Mouse (Mus musculus) CD4-positive, CD25-positive, alpha-beta regulatory T cell, adult 2 months (primary cell): ENCODE measurements around the gene Anapc16.
A peak's percentile ranks its signal among the peaks of the same experiment; 100 is the strongest.
"Not testable (repeated sequence)": the region's sequence is repeated elsewhere in the genome, so short reads cannot be mapped to it uniquely, and the experiment has no call there.

Experiments used
- DNase-seq: peaks from one replicate; pipeline ENCODE4 v3.0.0-alpha.2; 2012; ENCODE audit warnings: low read depth, low spot score

Anapc16 gene

DNA sequence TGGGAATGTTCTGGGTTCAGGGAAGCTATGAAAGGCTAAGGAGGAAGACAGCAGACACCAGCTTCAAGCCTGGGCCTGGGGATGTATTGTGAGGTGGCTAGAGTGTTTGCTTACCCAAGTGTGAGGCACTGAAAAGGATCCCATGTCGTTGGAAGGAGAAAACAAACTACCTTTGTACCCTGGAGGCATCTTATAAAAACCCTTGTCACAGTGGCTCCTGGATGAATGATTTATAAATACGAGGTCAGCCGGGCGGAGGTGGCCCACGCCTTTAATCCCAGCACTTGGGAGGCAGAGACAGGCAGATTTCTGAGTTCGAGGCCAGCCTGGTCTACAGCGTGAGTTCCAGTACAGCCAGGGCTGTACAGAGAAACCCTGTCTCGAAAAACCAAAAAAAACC lies 1.3 kb downstream of the Anapc16 start:
- not testable (repeated sequence) for DNase-seq

- no peak for DNase-seq
These were observed 3.9 kb downstream of the Anapc16 start for GRCm38 (mm10) chr10:59999057-59999456.

DNA sequence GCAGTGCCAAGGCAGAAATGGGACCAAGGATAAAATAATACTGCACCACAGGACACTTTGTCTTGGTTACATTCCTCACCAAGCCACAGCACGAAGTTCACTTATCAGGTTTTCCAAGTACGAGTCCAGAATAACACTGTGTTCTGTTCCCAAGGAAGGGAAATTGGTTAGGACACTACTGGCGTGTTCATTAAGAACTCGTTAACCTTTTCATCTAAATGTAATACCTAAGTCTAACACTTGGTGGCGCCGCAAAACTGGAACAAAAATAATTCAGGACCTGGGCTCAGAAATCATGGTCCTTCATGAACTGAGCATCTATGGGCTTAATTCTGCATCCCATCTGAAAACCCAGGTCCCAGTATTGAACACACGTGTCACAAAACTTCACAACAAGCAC lies 5.3 kb downstream of the Anapc16 start:
- DNase-seq, result peak; percentile 83

- DNase-seq, result no peak
These were observed 7.0 kb downstream of the Anapc16 start for GRCm38 (mm10) chr10:59995889-59996288.

DNA sequence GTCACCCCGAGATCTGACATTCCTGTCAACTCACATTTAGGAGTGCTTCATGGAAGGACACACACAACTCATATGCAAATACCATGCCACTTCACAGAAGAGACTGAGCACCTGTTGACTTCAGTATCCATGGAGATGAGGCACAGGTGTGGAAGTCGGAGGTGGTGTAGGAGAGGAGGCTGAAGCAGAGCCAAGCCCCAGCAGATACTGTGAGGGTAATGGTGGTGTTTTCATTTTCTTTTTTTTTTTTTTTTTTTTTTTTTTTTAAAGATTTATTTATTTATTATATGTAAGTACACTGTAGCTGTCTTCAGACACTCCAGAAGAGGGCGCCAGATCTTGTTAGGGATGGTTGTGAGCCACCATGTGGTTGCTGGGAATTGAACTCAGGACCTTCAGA lies 9.1 kb downstream of the Anapc16 start:
- DNase-seq, result not testable (repeated sequence)

DNA sequence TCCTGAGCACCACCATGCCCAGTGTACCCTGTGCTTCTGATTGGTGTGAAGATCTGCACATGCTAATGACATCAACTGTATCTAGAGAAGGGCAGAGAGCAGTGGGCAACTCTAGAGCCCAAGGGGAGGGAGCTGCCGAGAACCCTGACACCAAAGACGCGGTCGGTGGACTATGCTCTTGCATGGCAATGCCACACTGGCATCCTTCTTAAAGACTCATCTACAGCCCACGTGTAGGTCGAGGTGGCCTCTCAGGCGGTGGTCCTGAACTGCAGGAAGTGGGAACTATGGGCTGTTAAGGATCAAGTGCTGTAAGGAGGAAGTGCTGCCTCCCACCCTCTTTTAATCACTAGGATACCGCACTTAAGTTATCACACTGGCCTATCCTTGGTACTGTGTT lies 10.9 kb downstream of the Anapc16 start:
- DNase-seq, result no peak

DNA sequence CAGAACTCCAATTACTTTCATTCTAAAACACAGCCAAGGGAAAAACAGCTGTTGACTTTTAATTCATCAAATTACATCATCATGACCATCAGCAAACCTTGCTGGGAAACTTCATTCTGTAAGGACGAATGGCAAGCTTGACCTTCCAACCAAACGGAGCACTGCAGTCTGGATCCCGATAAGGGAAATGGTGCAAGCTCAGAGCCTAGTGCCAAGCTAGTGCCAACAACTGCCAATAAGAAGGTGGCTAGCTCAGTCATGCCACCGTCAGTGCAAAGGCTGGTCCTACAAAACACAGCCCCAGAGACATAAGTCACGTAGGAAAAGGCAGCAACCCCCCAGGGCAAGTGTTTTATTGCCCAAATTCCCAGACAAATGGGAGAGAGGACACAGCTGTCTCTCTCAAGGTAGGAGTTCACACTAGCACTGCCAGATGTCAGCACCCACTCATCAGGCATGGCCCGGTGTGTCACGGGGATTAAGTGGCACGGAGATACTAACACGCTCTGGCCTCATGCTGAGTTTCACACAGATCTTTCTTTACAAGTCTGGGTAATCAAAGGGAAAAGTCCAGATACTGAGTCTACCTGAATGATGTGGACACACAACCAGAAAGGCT lies 11.6 kb downstream of the Anapc16 start:
- no peak for DNase-seq

GRCm38 (mm10) chr10:59990393-59990792 lies 12.5 kb downstream of the Anapc16 start:
- DNase-seq, result no peak

GRCm38 (mm10) chr10:59988036-59988435 lies 14.9 kb downstream of the Anapc16 start:
- no peak for DNase-seq

- DNase-seq, result no peak
These were observed 20.5 kb downstream of the Anapc16 start for GRCm38 (mm10) chr10:59982379-59982873.

- DNase-seq, result no peak
These were observed 21.1 kb downstream of the Anapc16 start for GRCm38 (mm10) chr10:59981792-59982191.

DNA sequence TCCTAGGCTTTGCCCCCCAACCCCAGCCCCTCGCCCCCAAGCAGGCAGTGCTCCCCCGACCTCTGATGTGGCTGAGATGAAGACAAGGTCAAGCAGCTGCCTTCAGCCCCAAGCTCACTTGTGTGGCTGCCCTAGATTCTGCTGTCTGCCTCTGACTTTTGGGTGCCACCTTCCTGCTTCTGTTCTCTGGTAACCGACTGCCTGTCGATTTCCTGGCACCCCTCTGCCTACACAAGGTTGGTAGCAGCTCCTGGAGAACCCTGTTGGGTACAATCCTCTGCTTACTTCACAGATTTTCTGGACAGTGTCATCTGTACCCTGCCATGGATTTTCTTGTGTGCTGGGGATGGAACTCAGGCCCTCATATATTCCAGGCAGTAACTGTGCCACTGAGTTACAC lies 21.6 kb downstream of the Anapc16 start:
- DNase-seq, result peak; percentile 54

DNA sequence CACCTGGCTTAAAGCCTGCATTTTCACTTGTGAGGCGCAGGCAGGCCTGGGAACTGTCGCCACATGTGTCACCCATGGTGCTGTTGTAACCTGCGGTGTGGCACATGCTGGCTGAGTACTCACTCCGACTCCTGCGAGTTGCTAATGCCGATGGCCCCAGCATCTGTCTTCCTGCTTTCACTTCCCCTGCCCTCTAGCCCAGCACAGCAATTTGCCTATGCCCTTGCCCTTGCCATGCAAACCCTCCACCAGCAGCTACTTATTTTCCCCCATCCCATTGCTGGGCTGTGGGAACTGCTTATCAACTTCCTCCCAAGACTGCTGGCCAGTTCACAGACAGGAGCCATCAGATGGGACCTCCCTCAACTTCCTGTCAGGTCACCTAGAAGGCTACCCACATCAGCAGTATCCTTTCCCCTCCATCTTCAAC lies 22.1 kb downstream of the Anapc16 start:
- DNase-seq, result peak; percentile 59

DNA sequence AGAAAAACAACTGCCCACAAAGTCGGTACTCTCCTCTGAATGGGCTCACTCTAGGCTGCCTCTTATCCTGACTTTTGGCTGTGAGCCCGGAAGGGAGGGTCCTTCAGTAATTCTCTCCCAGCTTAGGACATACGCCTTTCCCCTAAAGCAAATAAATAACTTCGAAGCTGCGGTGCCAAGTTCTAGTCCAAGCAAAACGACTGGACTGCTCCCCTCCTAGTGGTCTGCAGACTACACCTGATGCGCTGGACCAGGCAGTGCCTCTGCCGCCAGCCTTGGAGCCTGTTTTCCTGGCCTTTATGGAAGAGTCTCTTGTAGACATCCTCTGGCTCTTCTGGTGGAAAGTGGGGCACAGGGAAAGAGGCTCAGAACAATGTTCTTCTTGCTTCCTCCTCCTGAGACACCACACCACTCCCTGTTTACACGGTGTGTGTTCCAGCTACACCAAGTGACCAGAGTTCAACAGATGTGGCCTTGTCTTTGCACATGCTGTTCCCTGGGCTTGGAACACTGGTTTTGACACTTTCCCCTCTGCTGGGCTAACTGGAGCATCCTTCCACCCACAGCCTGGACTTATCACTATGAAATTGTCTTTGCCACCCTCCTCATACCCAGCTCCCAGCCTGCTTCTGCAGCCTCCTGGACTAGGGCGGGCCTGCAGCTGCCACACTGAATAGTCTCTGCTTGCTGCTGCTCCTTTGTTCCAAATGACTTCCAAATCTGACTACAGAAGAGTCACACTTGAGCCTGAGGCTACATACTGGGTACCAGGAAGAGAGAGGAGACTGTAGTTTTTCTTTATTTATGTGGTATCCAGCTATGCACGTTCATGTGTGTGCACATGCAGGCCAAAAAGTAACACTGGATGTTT lies 23.8 kb downstream of the Anapc16 start:
- DNase-seq, result no peak

- DNase-seq, result no peak
These were observed 24.5 kb downstream of the Anapc16 start for GRCm38 (mm10) chr10:59978401-59978800.

DNA sequence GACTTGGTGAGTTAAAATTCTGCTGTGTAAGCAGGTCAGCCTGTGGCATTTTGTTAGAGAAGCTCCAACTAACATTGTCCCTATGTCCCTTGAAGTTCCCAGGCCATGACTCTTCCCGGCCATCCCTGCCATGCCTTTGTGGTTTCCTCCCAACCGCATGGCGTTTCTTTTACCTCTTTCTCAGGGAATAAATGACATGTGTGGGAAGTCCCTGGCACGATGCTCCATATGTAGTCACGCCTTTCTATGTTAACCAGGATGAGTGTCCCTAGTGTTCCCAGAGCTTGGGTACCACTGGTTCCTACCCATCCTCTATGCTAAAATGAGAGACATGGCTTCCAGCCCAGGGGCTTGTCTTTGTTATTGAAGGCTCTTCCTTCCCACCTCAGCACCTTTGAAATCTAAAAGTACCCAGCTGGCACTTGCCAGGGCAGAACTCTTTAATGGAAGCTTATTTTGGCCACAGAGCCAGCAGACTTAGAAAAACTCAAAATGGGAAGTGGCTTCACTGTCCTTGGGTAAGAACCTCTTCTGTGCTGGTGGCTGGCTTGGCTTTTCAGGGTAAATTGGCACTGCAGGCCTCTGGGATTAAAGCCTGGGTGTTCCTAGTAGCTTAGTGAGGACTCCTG lies 25.1 kb downstream of the Anapc16 start:
- DNase-seq, result no peak

DNA sequence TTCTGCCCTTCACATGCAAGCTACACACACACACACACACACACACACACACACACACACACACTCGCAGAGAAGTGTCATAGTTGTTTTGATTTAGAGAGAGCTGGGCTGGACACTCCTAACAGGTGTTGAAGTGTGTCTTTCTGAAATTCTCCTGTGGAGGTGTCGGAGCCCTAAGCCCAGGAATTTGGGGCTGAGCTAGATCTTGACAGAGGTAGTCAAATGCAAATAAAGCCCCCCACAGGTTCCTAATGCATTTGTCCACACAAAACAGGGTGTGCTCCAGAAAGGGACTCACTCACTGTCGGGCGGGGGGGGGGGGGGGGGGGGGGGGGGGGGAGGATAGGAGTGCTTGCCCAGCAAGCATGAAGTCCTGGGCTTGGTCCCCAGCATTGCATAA lies 25.8 kb downstream of the Anapc16 start:
- no peak for DNase-seq

GRCm38 (mm10) chr10:59974786-59975185 lies 28.1 kb downstream of the Anapc16 start:
- peak; percentile 59 for DNase-seq

DNA sequence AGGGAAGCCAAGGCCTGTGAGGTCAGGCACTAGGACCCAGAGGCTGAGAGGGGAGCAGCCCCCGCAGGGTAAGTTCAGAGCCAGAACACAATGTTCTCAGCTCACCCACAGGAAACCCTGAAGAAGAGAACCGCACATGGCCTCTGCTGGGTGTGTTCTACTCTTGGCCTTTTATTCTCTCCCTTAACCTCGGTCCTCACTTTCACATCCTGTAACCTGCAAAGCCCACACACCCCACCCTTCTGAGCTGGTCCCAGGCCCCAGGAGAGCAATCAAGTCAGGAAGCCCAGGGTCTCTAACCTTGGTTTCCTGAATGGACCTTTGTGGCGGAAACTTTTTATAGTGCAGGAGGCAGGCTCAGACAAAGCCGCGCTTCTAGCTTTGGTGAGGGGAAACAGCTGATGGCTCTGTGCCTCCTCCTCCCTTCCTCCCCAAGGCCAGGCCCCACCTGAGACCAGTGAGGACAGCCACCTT lies 28.7 kb downstream of the Anapc16 start:
- peak; percentile 83 for DNase-seq

DNA sequence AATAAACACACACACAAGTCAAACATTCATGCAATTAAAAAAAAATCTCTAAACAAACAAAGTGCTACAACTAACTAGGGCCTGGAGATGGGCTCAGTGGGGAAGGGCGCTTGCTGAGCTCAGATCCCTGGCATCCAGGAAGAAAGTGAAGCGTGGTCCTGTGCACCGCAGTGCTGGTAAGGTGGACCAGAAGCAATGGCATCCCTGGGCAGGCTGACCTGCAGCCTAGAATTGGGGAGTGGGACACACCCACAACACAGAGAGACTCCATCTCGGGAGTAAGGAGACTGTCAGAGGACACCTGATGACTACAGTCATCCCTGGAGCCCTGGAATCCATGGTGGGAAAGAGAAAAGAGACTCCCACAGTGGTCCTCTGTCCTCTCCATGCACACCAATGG lies 29.5 kb downstream of the Anapc16 start:
- DNase-seq, result no peak

DNA sequence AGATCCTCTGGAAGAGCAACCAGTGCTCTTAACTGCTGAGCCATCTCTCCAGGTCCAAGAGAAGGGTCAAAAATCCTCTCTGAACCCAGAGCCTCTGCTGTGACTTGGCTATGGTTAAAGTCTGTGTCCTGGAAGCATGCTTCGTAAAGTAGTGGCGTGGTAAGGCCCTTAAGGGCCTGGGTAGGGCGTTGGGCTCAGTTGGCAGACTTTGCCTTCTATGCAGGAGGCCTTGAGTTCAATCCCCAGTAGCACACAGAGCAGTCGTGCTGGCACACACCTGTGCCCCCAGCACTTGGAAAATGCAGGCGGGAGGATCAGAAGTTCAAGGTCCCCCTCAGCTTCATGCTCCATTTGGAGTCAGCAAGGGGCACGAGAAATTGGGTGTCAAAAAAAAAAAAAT lies 29.9 kb downstream of the Anapc16 start:
- no peak for DNase-seq

GRCm38 (mm10) chr10:59972534-59972933 lies 30.4 kb downstream of the Anapc16 start:
- DNase-seq, result no peak
